Mouse (Mus musculus): Measurements from ENCODE around the gene Ccdc171. TPM values are rescaled to one million over a fixed set of nuclear protein-coding genes. Genes with fewer than 3 reads are reported as not detected.
"Not testable (repeated sequence)": the region's sequence is repeated elsewhere in the genome, so short reads cannot be mapped to it uniquely, and the experiment has no call there.

The Ccdc171 gene
- polyA plus RNA-seq, 1 experiment from 2014 or later: 5.9 TPM

GRCm38 (mm10) chr4:83527921-83528320 lies 2.6 kb downstream of the Ccdc171 start:
- no peak overlapping the region for H3K4me3 ChIP-seq (ENCODE audit: low read depth, low read length)
- DNase-seq (ENCODE audit: low spot score) (peak; percentile 62), ATAC-seq (ENCODE audit: insufficient number of reproducible peaks, low FRiP score, low TSS enrichment, low read depth) (no peak)
- no peaks in the 10 kb centered on the region for H3K36me3 ChIP-seq (ENCODE audit: control insufficient read depth, insufficient read depth, low read length)
- H3K27ac ChIP-seq (replicated peaks; ENCODE audit: low read depth, low read length): no peak overlapping the region
- H3K9ac ChIP-seq (ENCODE audit: low read length): no peak overlapping the region
- no peak overlapping the region for H3K4me2 ChIP-seq (ENCODE audit: low read depth, severe bottlenecking)
- no peaks in the 10 kb centered on the region for H3K27me3 ChIP-seq (ENCODE audit: control insufficient read depth, insufficient read depth, low read length)
- peaks cover 10% of the 10 kb centered on the region for H3K4me1 ChIP-seq (ENCODE audit: control insufficient read depth, insufficient read depth, low read length)
- H3K9me3 ChIP-seq (ENCODE audit: control insufficient read depth, low read length): no peaks in the 10 kb centered on the region

- H3K36me3 ChIP-seq (ENCODE audit: control insufficient read depth, insufficient read depth, low read length); ATAC-seq (ENCODE audit: insufficient number of reproducible peaks, low FRiP score, low TSS enrichment, low read depth); H3K4me2 ChIP-seq (ENCODE audit: low read depth, severe bottlenecking); H3K4me1 ChIP-seq (ENCODE audit: control insufficient read depth, insufficient read depth, low read length); DNase-seq (ENCODE audit: low spot score); H3K4me3 ChIP-seq (ENCODE audit: low read depth, low read length); H3K9me3 ChIP-seq (ENCODE audit: control insufficient read depth, low read length); H3K27me3 ChIP-seq (ENCODE audit: control insufficient read depth, insufficient read depth, low read length); H3K9ac ChIP-seq (ENCODE audit: low read length); H3K27ac ChIP-seq (replicated peaks; ENCODE audit: low read depth, low read length): not testable (repeated sequence)
- 92% methylated on average over 4 of the region's 4 CpGs for WGBS
Measured at GRCm38 (mm10) chr4:83530060-83530459, 4.7 kb downstream of the Ccdc171 start.

- no peak overlapping the region for H3K4me2 ChIP-seq (ENCODE audit: low read depth, severe bottlenecking)
- no peaks in the 10 kb centered on the region for H3K36me3 ChIP-seq (ENCODE audit: control insufficient read depth, insufficient read depth, low read length)
- 71% methylated on average over 9 of the region's 9 CpGs for WGBS
- no peaks in the 10 kb centered on the region for H3K9me3 ChIP-seq (ENCODE audit: control insufficient read depth, low read length)
- no peaks in the 10 kb centered on the region for H3K4me1 ChIP-seq (ENCODE audit: control insufficient read depth, insufficient read depth, low read length)
- no peak overlapping the region for H3K27ac ChIP-seq (replicated peaks; ENCODE audit: low read depth, low read length)
- ATAC-seq (ENCODE audit: insufficient number of reproducible peaks, low FRiP score, low TSS enrichment, low read depth): no peak
- H3K4me3 ChIP-seq (ENCODE audit: low read depth, low read length): no peak overlapping the region
- no peaks in the 10 kb centered on the region for H3K27me3 ChIP-seq (ENCODE audit: control insufficient read depth, insufficient read depth, low read length)
- DNase-seq (ENCODE audit: low spot score): no peak
- H3K9ac ChIP-seq (ENCODE audit: low read length): no peak overlapping the region
Measured at GRCm38 (mm10) chr4:83533168-83533911, 8.0 kb downstream of the Ccdc171 start.

GRCm38 (mm10) chr4:83534024-83534423 lies 8.7 kb downstream of the Ccdc171 start:
- 24% methylated on average over 7 of the region's 7 CpGs for WGBS
- H3K36me3 ChIP-seq (ENCODE audit: control insufficient read depth, insufficient read depth, low read length): no peaks in the 10 kb centered on the region
- H3K4me2 ChIP-seq (ENCODE audit: low read depth, severe bottlenecking): no peak overlapping the region
- H3K4me1 ChIP-seq (ENCODE audit: control insufficient read depth, insufficient read depth, low read length): no peaks in the 10 kb centered on the region
- DNase-seq (ENCODE audit: low spot score): no peak
- H3K4me3 ChIP-seq (ENCODE audit: low read depth, low read length): no peak overlapping the region
- no peak overlapping the region for H3K27ac ChIP-seq (replicated peaks; ENCODE audit: low read depth, low read length)
- ATAC-seq (ENCODE audit: insufficient number of reproducible peaks, low FRiP score, low TSS enrichment, low read depth): no peak
- no peak overlapping the region for H3K9ac ChIP-seq (ENCODE audit: low read length)
- H3K9me3 ChIP-seq (ENCODE audit: control insufficient read depth, low read length): no peaks in the 10 kb centered on the region
- H3K27me3 ChIP-seq (ENCODE audit: control insufficient read depth, insufficient read depth, low read length): no peaks in the 10 kb centered on the region

- Histone ChIP-seq H3K4me3 (ENCODE audit: low read depth, low read length) (no peak overlapping the region), H3K36me3 (ENCODE audit: control insufficient read depth, insufficient read depth, low read length) (peaks cover 2% of the 10 kb centered on the region; the same call in 1 of the 2 replicates), H3K4me2 (ENCODE audit: low read depth, severe bottlenecking) (no peak overlapping the region), H3K4me1 (ENCODE audit: control insufficient read depth, insufficient read depth, low read length) (no peaks in the 10 kb centered on the region), H3K27me3 (ENCODE audit: control insufficient read depth, insufficient read depth, low read length) (no peaks in the 10 kb centered on the region), H3K27ac (replicated peaks; ENCODE audit: low read depth, low read length) (no peak overlapping the region), H3K9ac (ENCODE audit: low read length) (no peak overlapping the region), H3K9me3 (ENCODE audit: control insufficient read depth, low read length) (no peaks in the 10 kb centered on the region)
- DNase-seq (ENCODE audit: low spot score): peak; percentile 32
- 54% methylated on average over 18 of the region's 18 CpGs for WGBS
- ATAC-seq (ENCODE audit: insufficient number of reproducible peaks, low FRiP score, low TSS enrichment, low read depth): no peak
Measured at GRCm38 (mm10) chr4:83549501-83549900, 24.2 kb downstream of the Ccdc171 start.

- no peak overlapping the region for H3K4me2 ChIP-seq (ENCODE audit: low read depth, severe bottlenecking)
- no peak overlapping the region for H3K4me3 ChIP-seq (ENCODE audit: low read depth, low read length)
- WGBS: 22% methylated on average over 13 of the region's 13 CpGs
- no peak overlapping the region for H3K9ac ChIP-seq (ENCODE audit: low read length)
- no peak overlapping the region for H3K27ac ChIP-seq (replicated peaks; ENCODE audit: low read depth, low read length)
- no peaks in the 10 kb centered on the region for H3K9me3 ChIP-seq (ENCODE audit: control insufficient read depth, low read length)
- DNase-seq (ENCODE audit: low spot score) (no peak), ATAC-seq (ENCODE audit: insufficient number of reproducible peaks, low FRiP score, low TSS enrichment, low read depth) (no peak)
- H3K27me3 ChIP-seq (ENCODE audit: control insufficient read depth, insufficient read depth, low read length): no peaks in the 10 kb centered on the region
- H3K4me1 ChIP-seq (ENCODE audit: control insufficient read depth, insufficient read depth, low read length): no peaks in the 10 kb centered on the region
- no peaks in the 10 kb centered on the region for H3K36me3 ChIP-seq (ENCODE audit: control insufficient read depth, insufficient read depth, low read length)
Measured at GRCm38 (mm10) chr4:83567190-83568113, 42.1 kb downstream of the Ccdc171 start.

- H3K27ac ChIP-seq (replicated peaks; ENCODE audit: low read depth, low read length); H3K36me3 ChIP-seq (ENCODE audit: control insufficient read depth, insufficient read depth, low read length); H3K4me2 ChIP-seq (ENCODE audit: low read depth, severe bottlenecking); H3K9me3 ChIP-seq (ENCODE audit: control insufficient read depth, low read length); H3K4me3 ChIP-seq (ENCODE audit: low read depth, low read length); H3K27me3 ChIP-seq (ENCODE audit: control insufficient read depth, insufficient read depth, low read length); DNase-seq (ENCODE audit: low spot score); H3K4me1 ChIP-seq (ENCODE audit: control insufficient read depth, insufficient read depth, low read length); H3K9ac ChIP-seq (ENCODE audit: low read length); ATAC-seq (ENCODE audit: insufficient number of reproducible peaks, low FRiP score, low TSS enrichment, low read depth): not testable (repeated sequence)
- 7% methylated on average over 9 of the region's 9 CpGs for WGBS
Measured at GRCm38 (mm10) chr4:83568145-83568544, 42.8 kb downstream of the Ccdc171 start.

- no peak for ATAC-seq (ENCODE audit: insufficient number of reproducible peaks, low FRiP score, low TSS enrichment, low read depth)
Measured at GRCm38 (mm10) chr4:83570569-83570968, 45.2 kb downstream of the Ccdc171 start.

More at GRCm38 (mm10) chr4:83570569-83570968, 45.2 kb downstream of the Ccdc171 start:
- H3K4me1 ChIP-seq (ENCODE audit: control insufficient read depth, insufficient read depth, low read length): no peaks in the 10 kb centered on the region
- no peaks in the 10 kb centered on the region for H3K36me3 ChIP-seq (ENCODE audit: control insufficient read depth, insufficient read depth, low read length)
- no peak overlapping the region for H3K4me2 ChIP-seq (ENCODE audit: low read depth, severe bottlenecking)
- no peak overlapping the region for H3K27ac ChIP-seq (replicated peaks; ENCODE audit: low read depth, low read length)
- H3K27me3 ChIP-seq (ENCODE audit: control insufficient read depth, insufficient read depth, low read length): no peaks in the 10 kb centered on the region
- no peak for DNase-seq (ENCODE audit: low spot score)
- H3K9me3 ChIP-seq (ENCODE audit: control insufficient read depth, low read length): no peaks in the 10 kb centered on the region
- no peak overlapping the region for H3K9ac ChIP-seq (ENCODE audit: low read length)
- no peak overlapping the region for H3K4me3 ChIP-seq (ENCODE audit: low read depth, low read length)
- WGBS: 68% methylated on average over 6 of the region's 6 CpGs
